Mouse (Mus musculus) lung, embryonic 16.5 days (tissue): ENCODE measurements at regions not wholly inside any gene's neighbourhood (a gene's known extent, or its start where the extent isn't known, plus 50 kb on each side); places are given as distances from the start of the nearest gene placed in this dataset.

Source experiments
- ATAC-seq: fragments of 200-750 bp; cut with Nextera tagmentation; 2 replicates; pipeline ENCODE4 v1.8.0; 2017; ENCODE audit warnings: low read depth, mild to moderate bottlenecking, moderate library complexity
- H3K27ac ChIP-seq: fragments of 300-500 bp; sonication (generic); 2 replicates; pipeline ENCODE4 v1.5.1; 2014; ENCODE audit warnings: mild to moderate bottlenecking, control low read depth, low read length
- H3K27me3 ChIP-seq: fragments of 300-500 bp; sonication (generic); 2 replicates; pipeline ENCODE4 v1.6.1; 2014; ENCODE audit warnings: low read depth, low read length, mixed read lengths; ENCODE audit not compliant: control insufficient read depth, insufficient read depth
- H3K36me3 ChIP-seq: fragments of 300-500 bp; sonication (generic); 2 replicates; pipeline ENCODE4 v1.6.1; 2014; ENCODE audit warnings: low read length; ENCODE audit not compliant: control insufficient read depth, insufficient read depth
- H3K4me1 ChIP-seq: fragments of 300-500 bp; sonication (generic); replicated peaks from 2 replicates; pipeline ENCODE4 v1.6.1; 2014; ENCODE audit warnings: low read length, mixed read lengths; ENCODE audit not compliant: control insufficient read depth, insufficient read depth
- H3K4me2 ChIP-seq: fragments of 300-500 bp; sonication (generic); 2 replicates; pipeline ENCODE4 v1.6.1; 2014; ENCODE audit warnings: low read depth, low read length, control low read depth
- H3K4me3 ChIP-seq: fragments of 300-500 bp; sonication (generic); 2 replicates; pipeline ENCODE4 v1.5.1; 2014; ENCODE audit warnings: mild to moderate bottlenecking, low read length, control low read depth
- H3K9ac ChIP-seq: fragments of 300-500 bp; sonication (generic); 2 replicates; pipeline ENCODE4 v1.6.1; 2014; ENCODE audit warnings: low read length, control low read depth
- H3K9me3 ChIP-seq: fragments of 300-500 bp; sonication (generic); 2 replicates; pipeline ENCODE4 v1.6.1; 2016; ENCODE audit warnings: low read length; ENCODE audit not compliant: control insufficient read depth
- WGBS: fragments of 180-500 bp; shearing (Covaris S2); extraction: QIAGEN DNeasy Blood & Tissue Kit; methylation state at CpG from one replicate; pipeline ENCODE4 v1.1.7; 2014; 5-methylcytosine and 5-hydroxymethylcytosine counted together

DNA sequence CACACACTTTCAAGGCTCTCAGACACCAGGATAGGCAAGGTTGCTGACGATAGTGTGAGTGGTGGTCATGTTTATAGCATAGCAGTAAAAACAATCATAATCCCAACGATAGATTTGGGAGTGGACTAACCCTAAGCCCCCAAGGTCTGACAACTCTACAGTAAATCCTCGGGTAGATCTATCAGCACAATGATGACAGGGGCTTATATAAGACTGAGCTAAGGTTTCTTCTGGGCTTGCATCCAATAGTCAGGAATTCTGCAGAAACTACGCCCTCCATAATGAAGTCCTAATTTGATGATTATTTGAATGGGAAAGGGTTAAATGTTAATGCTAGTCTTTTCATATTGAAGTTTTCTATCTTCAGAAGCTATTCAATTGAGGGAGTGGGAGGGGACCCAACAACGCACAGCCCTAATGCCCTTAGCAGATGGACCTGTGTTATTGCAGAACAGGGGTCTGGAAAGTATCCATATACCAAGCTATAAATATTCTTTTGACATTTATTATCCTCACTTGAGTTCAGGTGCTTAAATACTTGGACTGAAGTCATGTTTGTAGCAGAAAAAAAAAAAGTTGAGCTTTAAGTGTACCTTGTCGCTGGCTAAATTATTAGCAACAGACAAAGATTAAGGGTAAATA lies 311.8 kb upstream of the Spag17 start:
- ATAC-seq, result no peak
- Histone ChIP-seq H3K36me3 (no peaks in the 10 kb centered on the region), H3K9ac (no peak overlapping the region), H3K27ac (no peak overlapping the region), H3K9me3 (no peaks in the 10 kb centered on the region), H3K4me3 (no peak overlapping the region), H3K27me3 (no peaks in the 10 kb centered on the region), H3K4me1 (no peaks in the 10 kb centered on the region), H3K4me2 (no peak overlapping the region)
- whole genome bisulfite sequencing, result 38% methylated on average over 6 of the region's 6 CpGs

DNA sequence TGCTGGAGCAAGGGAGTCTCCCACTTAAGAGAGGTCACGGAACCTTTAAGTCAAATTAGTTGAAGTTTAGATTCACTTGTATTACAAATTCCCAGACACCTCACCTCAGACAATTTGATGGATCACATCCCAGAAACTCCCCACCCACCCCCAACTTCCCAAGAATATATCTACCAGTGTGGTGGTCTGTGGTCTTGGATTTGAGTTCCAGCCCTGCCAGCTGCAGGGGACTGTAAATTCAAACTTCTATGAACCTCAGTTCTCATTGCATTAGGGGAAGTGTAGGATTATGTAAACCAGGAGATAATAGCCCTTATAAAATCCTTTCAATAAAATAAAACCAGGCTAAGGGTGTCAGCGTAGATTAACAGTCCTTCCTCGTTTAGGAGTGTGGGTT lies 311.2 kb upstream of the Spag17 start:
- no peaks in the 10 kb centered on the region for H3K27me3 ChIP-seq
- H3K9ac ChIP-seq, result no peak overlapping the region
- H3K4me3 ChIP-seq, result no peak overlapping the region
- no peaks in the 10 kb centered on the region for H3K4me1 ChIP-seq
- WGBS, result 60% methylated on average over 3 of the region's 3 CpGs
- H3K36me3 ChIP-seq, result no peaks in the 10 kb centered on the region
- H3K27ac ChIP-seq, result no peak overlapping the region
- H3K9me3 ChIP-seq, result no peaks in the 10 kb centered on the region
- no peak for ATAC-seq
- H3K4me2 ChIP-seq, result no peak overlapping the region

DNA sequence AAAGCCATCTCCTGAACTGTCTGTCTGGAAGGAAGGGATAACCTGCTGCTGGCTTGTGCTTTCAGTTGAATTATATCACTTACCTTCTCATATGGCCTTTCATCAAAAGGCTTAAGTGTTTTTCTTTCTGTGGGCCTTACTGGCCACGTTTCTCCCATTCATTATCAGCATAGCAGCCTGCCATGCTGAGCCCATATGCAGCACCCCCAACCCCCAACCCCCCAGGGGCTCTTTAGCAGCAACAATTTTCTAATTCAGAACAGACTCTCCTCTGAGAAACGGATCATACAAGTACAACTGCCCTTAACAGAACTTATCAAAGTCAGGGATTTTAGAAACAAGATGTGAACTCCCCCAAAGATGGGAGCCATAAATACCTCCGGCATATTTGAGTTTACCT lies 282.5 kb upstream of the Spag17 start:
- Histone ChIP-seq H3K9ac (no peak overlapping the region), H3K36me3 (no peaks in the 10 kb centered on the region), H3K27ac (no peak overlapping the region), H3K4me3 (no peak overlapping the region), H3K4me1 (no peaks in the 10 kb centered on the region), H3K27me3 (no peaks in the 10 kb centered on the region), H3K9me3 (no peaks in the 10 kb centered on the region), H3K4me2 (no peak overlapping the region)
- WGBS, result 43% methylated on average over 3 of the region's 3 CpGs
- no peak for ATAC-seq

DNA sequence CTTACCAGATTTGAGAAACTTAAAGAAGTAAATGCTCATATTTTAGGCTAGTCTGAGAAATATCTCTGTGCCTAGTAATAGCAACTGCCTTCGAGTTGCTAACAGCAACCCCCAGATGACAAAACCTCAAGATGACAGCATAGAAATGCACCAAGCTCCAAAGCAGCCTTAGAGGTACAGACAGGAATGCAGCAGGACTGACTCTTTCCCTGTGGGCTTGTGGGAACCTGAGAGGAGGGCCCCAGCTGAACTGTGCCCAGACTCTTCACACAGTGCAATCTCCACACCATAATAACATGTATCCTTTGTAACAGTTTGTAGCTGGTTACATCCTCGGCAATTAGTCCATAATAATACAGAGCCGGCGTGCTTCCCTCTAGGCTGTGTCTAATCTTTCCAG lies 252.9 kb upstream of the Spag17 start:
- 83% methylated on average over 4 of the region's 4 CpGs for WGBS
- Histone ChIP-seq H3K36me3 (no peaks in the 10 kb centered on the region), H3K9me3 (no peaks in the 10 kb centered on the region), H3K9ac (no peak overlapping the region), H3K4me2 (no peak overlapping the region), H3K27me3 (no peaks in the 10 kb centered on the region), H3K4me3 (no peak overlapping the region), H3K27ac (no peak overlapping the region), H3K4me1 (no peaks in the 10 kb centered on the region)
- no peak for ATAC-seq

DNA sequence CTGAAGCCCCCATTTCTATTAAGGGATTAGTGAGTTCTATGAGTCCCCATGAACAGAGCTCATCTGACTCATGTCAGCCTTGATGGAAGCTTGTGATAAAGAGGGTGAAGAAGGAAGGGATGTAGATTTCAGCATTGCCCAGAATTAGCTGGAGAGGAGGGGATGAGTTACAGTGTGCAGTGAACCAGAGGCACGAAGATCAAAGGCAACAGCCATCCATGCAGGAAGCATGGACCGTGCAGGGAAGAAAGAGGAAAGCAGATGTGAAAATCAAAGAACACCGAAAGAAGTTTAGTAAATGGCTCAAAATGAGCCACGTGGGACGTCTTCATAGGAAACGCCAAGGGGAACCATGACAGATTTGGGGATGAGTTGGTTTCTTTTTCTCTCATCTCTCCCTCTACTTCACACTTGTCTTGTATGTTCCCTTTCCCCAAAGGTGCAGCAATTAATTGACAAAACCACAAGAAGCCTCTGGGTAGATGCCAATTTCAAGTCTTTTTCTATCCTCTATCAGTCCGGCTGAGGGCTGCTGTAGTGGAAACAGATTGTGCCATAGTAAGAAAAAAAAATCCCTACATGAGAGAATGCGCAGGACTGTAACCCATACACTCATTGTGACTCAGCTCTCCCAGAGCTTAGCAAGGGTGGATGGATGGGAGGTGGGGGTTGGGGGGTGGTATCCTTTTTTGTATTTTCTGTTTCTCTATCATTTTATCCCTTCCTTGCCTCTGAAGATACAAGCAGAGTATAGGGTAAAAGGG lies 243.7 kb upstream of the Spag17 start:
- H3K27me3 ChIP-seq, result no peaks in the 10 kb centered on the region
- H3K36me3 ChIP-seq, result no peaks in the 10 kb centered on the region
- no peaks in the 10 kb centered on the region for H3K9me3 ChIP-seq
- no peak for ATAC-seq
- no peak overlapping the region for H3K9ac ChIP-seq
- H3K4me2 ChIP-seq, result no peak overlapping the region
- H3K4me1 ChIP-seq, result no peaks in the 10 kb centered on the region
- H3K27ac ChIP-seq, result no peak overlapping the region
- H3K4me3 ChIP-seq, result no peak overlapping the region
- 75% methylated on average over 8 of the region's 8 CpGs for WGBS

DNA sequence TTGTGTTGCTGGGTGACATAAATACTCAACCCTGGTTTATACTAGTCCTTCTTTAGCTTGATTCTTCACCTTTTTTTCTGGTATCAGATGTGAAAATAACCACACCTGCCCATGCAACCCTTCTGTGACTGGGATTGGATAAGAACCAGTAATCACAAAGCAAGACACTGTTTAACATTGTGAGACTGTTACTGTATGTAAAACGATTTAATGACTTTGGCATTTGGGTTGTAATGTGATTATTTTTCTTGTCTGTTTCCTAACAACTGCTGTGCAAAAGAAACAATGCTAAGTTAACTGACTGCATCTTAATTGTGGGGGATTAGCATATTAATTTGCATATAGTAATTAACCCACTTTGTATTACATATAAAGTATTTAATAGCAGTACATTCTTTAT lies 240.3 kb upstream of the Spag17 start:
- no peaks in the 10 kb centered on the region for H3K27me3 ChIP-seq
- no peak overlapping the region for H3K4me2 ChIP-seq
- no peak for ATAC-seq
- H3K36me3 ChIP-seq, result no peaks in the 10 kb centered on the region
- H3K4me3 ChIP-seq, result no peak overlapping the region
- no peak overlapping the region for H3K27ac ChIP-seq
- no peaks in the 10 kb centered on the region for H3K4me1 ChIP-seq
- 77% methylated on average over 1 of the region's 1 CpGs for WGBS
- no peak overlapping the region for H3K9ac ChIP-seq
- no peaks in the 10 kb centered on the region for H3K9me3 ChIP-seq

DNA sequence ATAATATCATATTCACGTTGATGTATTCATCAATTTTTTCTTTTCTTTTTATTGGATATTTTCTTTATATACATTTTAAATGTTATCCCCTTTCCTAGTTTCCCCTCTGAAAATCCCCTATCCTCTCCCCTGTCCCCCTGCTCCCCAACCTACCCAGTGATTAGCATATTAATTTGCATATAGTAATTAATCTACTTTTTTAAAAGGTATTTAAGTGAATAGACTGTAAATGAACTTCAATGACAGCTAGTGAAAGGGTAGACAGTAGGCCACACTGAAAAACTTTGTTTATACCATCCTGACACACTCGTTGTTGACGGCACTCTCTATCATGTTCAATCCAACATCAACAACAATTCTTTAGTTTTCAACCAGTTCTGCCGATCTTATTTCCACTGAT lies 239.9 kb upstream of the Spag17 start:
- no peak for ATAC-seq
- Histone ChIP-seq H3K27ac (no peak overlapping the region), H3K9me3 (no peaks in the 10 kb centered on the region), H3K27me3 (no peaks in the 10 kb centered on the region), H3K4me1 (no peaks in the 10 kb centered on the region), H3K36me3 (no peaks in the 10 kb centered on the region), H3K9ac (no peak overlapping the region), H3K4me2 (no peak overlapping the region), H3K4me3 (no peak overlapping the region)
- 81% methylated on average over 4 of the region's 4 CpGs for WGBS

DNA sequence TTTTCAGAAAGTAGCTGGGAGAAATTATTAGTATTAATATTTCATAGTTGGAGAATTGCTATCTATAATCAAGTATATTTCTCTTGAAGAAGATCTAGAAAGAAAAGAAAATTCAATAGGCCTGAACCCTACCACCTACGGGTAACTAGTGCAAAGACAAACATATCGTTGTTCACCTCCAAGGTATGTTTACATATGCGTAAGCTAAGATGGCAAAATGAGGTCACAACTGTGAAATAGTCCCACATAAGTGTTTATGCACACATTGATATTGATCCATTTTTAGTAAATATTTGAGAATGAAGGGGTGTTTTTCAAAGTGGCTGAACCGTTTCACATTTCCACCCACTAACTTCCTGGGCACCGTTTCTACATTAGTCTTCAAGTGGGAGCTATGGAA lies 227.6 kb upstream of the Spag17 start:
- H3K4me2 ChIP-seq, result no peak overlapping the region
- no peak for ATAC-seq
- no peaks in the 10 kb centered on the region for H3K9me3 ChIP-seq
- no peak overlapping the region for H3K4me3 ChIP-seq
- 45% methylated on average over 5 of the region's 5 CpGs for WGBS
- no peaks in the 10 kb centered on the region for H3K36me3 ChIP-seq
- no peak overlapping the region for H3K27ac ChIP-seq
- no peak overlapping the region for H3K9ac ChIP-seq
- no peaks in the 10 kb centered on the region for H3K4me1 ChIP-seq
- no peaks in the 10 kb centered on the region for H3K27me3 ChIP-seq

DNA sequence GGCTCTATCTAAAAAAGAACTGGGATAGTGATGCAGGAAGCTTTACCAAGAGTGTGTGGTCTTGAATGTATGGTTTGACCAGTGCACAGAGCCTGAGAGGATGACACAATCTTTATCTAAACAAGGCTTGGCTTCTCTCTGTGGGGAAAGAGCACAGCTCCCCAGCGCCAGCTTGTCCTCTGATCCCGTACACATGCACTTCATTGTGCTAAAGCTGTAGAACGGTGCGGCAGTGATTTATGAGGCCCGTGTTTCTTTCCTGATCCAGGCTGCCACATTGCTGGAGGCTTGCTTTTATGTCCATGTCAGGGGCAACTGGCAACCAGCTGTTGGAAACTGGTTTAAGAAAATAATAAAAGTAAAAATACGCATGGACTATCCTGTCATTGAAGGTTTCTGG lies 221.4 kb upstream of the Spag17 start:
- Histone ChIP-seq H3K36me3 (no peaks in the 10 kb centered on the region), H3K4me3 (no peak overlapping the region), H3K27ac (no peak overlapping the region), H3K9ac (no peak overlapping the region), H3K9me3 (no peaks in the 10 kb centered on the region), H3K4me1 (no peaks in the 10 kb centered on the region), H3K4me2 (no peak overlapping the region), H3K27me3 (no peaks in the 10 kb centered on the region)
- 47% methylated on average over 6 of the region's 6 CpGs for WGBS
- ATAC-seq, result no peak
